Mouse (Mus musculus) A20 (cell line): ENCODE data around the gene Gm21738.
"Not testable (repeated sequence)": the region's sequence is repeated elsewhere in the genome, so short reads cannot be mapped to it uniquely, and the experiment has no call there.

Experiments used
- DNase-seq: peaks from one replicate; pipeline ENCODE4 v3.0.0-alpha.2; 2011; ENCODE audit warnings: low read depth, low spot score

Gene Gm21738

DNA sequence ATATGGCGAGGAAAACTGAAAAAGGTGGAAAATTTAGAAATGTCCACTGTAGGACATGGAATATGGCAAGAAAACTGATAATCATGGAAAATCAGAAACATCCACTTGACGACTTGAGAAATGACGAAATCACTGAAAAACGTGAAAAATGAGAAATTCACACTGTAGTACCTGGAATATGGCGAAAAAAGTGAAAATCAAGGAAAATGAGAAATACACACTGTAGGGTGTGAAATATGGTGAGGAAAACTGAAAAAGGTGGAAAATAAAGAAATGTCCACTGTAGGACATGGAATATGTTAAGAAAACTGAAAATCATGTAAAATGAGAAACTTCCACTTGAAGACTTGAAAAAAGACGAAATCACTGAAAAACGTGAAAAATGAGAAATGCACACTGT is at the start of gene Gm21738:
Gm21738 (minus strand) TSS at position 101 of the 400 bp plus-strand sequence.
- not testable (repeated sequence) for DNase-seq

DNA sequence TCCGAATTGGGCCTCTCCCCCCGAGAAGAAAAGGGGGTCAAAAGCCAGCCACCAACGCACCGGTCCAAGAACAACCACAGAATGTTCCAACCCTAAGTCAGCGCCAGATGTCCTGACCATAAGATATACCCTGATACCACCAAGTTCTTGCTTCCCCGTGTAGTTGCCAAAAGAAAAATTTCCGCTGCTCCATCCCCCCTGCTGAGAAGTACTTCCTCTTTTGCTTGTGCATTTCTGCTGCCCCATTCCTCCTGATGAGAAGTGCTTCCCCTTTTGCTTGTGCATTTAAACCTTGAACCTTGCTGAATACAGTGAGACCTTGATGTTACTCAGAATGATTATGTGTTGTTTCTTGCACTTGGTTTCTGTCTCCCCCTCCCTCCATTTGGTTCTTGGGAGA is 35.0 kb downstream of the Gm21738 start:
- peak; percentile 81 for DNase-seq
